Mouse (Mus musculus) lung, postnatal 14 days (tissue): ENCODE data around the gene Dram1.
"Not testable (repeated sequence)": the region's sequence is repeated elsewhere in the genome, so short reads cannot be mapped to it uniquely, and the experiment has no call there.

Experiments used
- DNase-seq: peaks from one replicate; pipeline ENCODE4 v3.0.0; 2021

The Dram1 gene

GRCm38 (mm10) chr10:88385758-88386157 lies 6.9 kb upstream of the Dram1 start:
- DNase-seq = no peak

DNA sequence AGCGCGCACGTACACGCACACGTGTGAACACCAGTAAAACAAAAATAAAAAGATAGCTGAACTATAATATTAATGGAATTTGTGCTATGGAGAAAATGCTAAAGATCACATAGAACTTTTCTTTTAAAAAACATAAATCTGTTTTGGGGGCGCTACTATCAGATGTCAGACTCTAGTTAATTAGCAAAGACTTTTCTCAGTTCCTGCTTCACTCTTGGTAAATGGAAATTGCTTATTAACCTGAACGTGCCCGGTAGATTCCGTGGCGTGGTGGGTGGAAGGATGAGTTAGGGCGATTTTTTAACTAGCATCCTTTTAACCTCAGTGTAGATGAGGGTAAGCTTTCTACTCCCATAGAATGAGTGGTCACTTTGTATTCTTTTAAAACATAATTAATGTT lies 6.4 kb upstream of the Dram1 start:
- DNase-seq = no peak

DNA sequence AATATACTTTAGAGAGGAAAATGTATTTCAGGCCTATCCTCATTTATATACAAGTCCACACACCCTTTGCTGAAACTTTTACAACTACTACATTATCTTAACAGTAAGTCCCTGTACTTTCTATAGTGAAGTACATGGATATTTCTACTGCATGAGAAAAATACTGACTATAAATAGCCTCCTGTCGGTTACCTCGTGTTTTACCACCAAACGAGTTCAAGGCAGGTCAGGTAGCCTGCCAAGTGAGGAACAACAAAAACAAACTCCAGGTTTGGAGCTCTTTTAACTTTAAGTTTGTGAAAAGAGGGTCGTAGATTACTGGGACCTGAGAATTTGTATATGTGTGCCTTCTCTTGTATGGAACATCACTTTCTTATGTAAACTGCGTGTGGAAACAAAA lies 5.2 kb upstream of the Dram1 start:
- DNase-seq = no peak

- no peak for DNase-seq
Observed at GRCm38 (mm10) chr10:88383479-88383878, 4.6 kb upstream of the Dram1 start.

GRCm38 (mm10) chr10:88382009-88382408 lies 3.1 kb upstream of the Dram1 start:
- DNase-seq = no peak

DNA sequence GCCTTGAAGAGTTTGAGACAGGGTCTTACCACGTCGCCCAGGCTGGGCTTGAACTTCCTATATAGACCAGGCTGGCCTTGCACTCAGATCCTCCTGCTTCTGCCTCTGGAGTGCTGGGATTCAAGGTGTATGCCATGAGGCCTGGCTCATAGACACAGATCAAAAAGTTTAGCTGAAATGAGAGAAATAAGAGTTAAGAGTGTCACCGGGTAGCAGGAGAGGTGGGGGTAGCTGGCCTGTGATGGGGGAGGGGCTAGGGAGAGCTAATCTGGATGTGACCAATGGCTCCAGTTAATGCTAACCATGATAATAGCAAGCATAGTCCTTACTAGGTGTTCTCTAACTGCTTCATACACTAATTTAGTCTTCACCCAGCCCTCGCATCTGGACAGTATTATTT lies 2.4 kb upstream of the Dram1 start:
- DNase-seq = no peak

DNA sequence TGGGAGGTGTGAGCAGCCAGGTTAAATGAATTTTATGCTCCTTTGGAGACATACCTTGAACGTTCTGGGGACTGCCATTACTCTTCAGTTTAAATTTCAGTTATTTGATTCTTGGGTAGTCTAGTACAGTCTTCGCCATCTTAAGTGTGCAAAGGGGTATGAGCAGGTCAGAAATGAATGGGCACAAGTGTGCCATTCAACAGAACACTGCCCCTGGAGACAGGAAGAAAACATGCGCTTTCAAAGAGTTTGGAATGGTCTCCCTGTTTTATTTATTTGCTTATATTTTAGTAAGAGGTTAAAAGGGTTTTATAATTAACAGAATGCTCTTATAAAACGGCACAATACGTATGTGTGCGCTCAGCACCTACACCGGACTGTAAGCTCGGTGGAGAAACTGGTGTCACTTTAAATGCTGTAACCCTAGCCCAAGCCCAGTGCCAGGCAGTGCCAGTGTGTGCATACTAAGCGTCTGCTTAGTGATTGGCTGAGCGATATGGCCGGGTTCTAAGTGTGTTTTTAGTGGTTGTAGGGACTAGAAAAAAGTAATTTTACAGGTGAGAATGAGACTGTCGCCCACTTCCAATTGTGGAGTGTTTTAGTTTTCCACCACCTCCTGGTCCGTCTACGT lies 1.7 kb upstream of the Dram1 start:
- no peak for DNase-seq

DNA sequence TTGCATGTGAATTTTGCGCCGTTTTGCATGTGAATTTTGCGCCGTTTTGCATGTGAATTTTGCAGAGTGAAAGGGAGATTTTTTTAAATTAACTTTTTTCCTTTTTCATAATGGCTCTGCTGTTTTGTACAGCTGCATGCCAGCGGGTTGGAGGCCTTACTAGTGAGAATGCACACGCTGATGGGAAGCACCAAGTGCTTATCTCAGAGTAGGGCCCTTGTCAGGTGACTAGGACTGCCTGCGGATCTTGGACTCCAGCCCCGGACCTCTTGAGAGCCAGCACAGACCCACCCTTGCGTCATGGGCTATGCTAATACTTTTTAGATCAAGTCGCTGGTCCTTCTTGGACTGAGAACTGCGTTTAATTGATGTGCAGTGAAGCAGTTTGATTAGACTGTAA lies 1.1 kb upstream of the Dram1 start:
- DNase-seq = peak; percentile 77

- no peak for DNase-seq
Observed at GRCm38 (mm10) chr10:88377666-88378065, 1.2 kb downstream of the Dram1 start.

- DNase-seq = peak; percentile 93
Observed at GRCm38 (mm10) chr10:88376770-88377169, 2.1 kb downstream of the Dram1 start.

DNA sequence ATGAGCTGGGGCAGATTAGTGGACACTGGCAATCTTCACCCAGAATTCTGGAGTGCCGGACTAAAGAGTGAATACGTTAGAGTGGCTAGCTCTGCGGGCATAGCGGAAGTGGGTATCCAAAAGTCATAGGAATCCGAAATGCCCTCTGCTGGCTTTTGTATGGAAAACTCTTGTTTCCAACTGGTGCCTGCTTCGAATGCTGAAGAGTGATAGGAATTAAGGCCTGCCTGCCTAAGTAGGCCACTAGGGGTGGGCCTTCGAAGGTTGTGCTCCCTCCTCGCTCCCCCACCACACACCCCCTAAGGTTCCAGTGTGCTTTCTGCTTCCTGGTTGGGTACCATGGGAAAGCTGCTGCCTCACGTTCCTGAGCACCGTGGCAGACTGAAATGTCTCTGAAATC lies 3.9 kb downstream of the Dram1 start:
- no peak for DNase-seq

DNA sequence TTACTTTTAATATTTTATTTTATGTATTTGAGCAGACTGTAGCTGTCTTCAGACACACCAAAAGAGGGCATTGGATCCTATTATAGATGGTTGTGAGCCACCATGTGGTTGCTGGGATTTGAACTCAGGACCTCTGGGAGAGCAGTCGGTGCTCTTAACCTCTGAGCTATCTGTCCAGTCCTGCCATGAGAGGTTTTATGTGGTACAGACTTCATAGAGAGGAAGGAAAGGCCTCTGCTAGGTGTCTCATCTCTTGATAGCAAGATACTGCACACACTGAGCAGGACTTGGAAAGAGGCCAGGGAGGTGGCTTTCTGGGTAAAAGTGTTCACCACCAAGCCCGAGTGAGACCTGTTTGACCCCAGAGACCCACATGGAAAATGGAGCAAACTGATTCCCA lies 5.9 kb downstream of the Dram1 start:
- not testable (repeated sequence) for DNase-seq

DNA sequence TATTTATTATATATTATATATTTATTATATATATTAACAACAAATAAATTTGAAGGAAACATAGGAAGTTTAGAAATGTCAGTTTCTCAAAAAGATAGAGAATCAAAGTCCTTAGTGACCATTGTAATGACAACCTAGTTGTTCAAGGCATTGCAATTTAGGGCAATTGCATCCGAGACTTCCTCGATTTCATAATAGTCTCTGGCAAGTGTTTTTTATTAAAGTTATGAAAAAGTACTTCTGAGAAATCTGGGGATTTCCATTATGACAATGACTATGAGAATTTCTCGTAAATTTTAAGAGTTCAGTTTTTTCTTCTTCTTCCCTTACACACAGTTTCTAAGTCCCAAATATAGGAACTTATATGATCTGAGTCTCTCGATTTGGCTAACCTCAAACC lies 6.4 kb downstream of the Dram1 start:
- no peak for DNase-seq

GRCm38 (mm10) chr10:88371793-88372192 lies 7.1 kb downstream of the Dram1 start:
- DNase-seq = peak; percentile 51

DNA sequence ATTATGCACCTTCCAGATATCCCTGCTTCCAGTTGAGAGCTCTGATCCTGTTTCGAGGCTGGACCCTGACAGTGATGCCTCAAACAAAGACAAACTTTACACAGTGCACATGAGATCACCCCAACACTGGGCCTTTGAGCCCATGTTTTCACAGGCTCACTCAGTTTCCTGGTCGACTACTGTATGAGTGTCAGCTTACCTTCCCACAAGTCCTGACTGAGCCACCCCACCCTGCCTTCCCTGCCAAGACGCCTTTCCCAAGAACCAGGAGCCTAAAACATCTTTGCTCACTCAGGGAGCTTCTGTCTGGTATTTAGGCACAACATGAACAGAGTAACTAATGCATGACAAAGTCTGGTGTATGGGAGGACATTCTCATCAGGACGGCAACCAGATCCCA lies 9.6 kb downstream of the Dram1 start:
- no peak for DNase-seq

DNA sequence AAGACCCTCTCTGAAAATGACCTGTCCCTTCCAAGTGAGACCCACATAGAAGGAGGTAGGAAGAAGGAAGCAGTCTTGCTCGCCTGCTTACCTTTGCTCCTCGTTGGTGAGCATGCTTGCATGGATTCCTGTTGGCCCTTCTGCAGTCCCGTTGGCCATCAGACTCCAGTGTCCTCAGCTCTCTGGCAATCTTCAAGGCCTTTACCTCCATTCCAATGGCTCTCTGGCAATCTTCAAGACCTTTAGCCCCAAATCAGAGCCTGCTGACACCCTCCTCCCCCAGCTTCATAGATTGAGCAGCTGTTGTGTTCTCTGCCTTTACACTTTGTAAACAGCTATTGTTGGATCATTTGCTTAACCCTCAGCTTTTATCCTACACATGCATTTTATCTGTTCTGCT lies 14.7 kb downstream of the Dram1 start:
- no peak for DNase-seq

DNA sequence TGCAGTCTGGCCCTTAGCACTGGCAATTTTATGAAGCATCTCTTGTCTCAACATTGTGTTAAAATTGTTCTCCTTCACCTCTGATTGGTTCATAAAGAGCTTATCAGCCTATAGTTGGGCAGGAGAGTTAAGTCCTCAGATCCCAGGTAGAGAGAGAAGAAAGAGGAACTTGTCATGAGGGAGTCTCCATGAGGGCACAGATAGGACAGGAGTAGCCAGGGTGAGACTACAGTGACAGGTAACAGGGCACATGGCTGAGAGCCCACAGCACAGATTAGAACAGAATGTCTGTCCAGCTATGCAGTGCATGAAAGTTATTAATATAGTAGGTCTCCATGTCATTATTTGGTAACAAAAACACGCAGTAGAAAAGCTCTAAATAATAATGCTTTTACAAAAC lies 16.7 kb downstream of the Dram1 start:
- no peak for DNase-seq

- DNase-seq = peak; percentile 83
Observed at GRCm38 (mm10) chr10:88356983-88357559, 21.8 kb downstream of the Dram1 start.

GRCm38 (mm10) chr10:88356114-88356982 lies 22.5 kb downstream of the Dram1 start:
- no peak for DNase-seq

DNA sequence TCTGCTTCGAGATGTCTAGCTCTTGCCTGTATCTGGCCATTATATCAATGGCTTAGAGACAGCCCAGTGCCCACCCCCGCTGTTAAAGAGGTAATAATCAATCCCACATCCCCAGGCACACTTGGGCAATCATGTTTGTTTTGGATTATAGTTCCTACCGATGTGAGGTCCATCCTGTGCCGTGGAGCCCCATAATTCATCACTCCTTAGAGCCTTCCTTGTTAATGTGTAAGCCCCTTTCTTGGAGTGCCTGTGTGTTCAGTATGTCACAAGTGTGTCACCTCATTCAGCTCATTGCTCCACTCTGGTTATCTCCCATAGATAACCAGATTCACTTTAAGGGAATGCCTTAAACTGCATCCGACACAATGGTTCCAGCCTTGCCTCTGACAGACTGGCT lies 24.3 kb downstream of the Dram1 start:
- DNase-seq = no peak

DNA sequence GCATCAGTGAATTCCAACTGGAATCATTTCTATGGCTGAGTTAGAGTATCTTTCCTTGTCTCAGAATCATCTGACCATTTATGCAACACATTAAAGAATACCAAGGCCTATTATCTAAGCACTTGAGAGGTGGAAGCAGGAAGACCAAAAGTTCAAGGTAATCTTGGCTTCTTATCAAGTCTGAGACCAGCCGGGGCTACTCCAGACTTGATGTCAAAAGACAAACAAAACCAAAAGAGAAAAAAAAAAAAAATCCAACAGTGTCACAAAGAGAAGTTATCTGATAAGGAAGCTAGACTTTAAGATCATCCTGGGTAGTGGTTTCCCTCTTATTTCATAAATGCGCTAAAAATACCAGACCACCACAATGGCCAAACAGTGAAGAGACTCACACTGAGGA lies 26.3 kb downstream of the Dram1 start:
- DNase-seq = no peak

DNA sequence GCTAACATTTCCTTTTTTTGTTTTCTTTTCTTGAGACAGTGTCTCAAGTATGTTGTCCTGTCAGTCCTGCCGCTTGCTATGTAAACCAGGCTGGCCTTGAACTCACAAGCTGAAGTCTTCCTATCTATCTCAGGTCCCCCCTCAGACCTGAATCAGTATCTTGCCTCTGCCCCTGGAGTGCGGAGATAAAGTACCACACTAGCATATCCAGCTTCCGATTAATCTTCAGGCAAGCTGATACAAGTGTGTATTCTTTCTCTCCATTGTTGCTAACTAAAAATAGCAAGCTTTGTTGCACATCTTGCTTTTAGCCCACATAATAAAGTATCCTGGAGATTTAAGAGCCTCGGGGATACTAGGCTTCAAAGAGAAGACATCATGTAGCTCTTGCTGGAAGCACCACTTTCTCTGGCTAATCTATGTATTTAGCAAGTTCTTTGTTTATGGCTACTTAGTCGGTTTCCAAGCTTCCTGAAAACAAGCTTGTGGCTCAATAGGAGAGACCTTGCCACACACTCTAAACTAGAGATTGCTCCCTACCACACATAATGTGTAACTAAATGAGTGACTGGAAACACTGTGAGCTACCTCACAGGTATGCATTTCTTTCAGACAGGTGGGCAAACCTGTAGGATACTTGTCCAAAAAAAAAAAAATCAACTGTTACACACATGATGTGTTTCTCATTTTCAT lies 27.3 kb downstream of the Dram1 start:
- DNase-seq = no peak

- DNase-seq = no peak
Observed at GRCm38 (mm10) chr10:88350687-88351086, 28.2 kb downstream of the Dram1 start.

DNA sequence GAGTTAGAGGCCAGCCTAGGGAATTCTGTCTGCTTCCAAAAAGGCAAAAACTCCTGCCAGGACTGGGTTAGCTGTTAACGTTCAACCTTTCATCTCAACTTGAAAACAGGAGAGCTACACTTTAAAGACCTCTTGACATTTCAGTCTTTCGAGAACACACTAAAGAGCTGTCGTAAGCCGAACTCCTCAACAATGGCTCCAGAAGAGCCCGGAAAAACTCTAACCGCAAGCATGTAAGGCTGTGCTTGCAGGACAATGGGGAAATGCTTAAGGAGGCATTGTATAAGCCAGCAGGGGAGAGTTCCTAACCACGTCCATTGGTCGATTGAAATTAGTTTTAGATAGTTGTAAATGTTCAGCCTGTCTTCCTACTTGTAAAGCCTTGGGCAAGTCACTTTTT lies 29.1 kb downstream of the Dram1 start:
- DNase-seq = no peak
